Mouse (Mus musculus) B cell, adult 62 days (primary cell): ENCODE results near the gene Lrwd1. TPM values are rescaled to one million over a fixed set of nuclear protein-coding genes. Genes with fewer than 3 reads are reported as not detected.

Source experiments
- total RNA-seq: library from RNA; stranded (reverse); gene quantifications from 4 replicates; pipeline ENCODE4 v1.2.4, GENCODE M21; 2023

Gene Lrwd1
- total RNA-seq = 26.5 to 30.0 TPM (median 27.8 TPM) in 4 replicates

DNA sequence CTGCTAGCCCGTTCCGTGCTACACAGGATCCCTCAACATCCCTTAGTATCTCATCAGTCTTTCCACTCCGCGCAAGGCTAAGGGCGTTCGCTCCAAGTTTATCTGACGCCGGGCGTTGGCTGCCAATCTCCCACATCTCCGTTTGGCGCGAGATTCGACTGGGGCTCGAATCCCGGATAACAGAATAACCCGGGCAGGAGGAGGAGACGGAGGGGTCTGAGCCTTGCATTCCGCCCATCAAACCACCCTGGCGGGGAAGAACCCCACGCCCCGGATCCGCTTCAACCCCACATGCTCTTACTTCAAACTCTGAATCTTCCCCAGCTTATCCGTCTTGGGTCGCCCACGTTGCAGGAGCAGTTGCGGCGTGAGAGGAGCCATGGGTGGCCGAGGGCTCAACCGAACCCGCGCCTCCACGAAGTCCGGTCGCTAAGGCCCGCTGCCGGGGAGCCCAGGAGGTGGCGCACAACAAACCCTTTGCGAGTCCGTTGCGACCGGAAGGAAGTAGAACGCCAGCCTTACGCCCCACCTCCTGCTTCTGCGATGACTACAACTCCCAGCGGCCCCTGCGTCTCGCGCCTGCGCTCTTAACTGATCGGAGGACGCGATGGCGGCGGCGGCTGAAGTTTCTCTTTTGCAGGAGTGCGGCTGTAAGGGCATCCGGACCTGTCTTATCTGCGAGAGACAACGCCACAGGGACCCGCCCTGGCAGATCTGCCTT lies at the start of gene Lrwd1, which contains the start of gene Alkbh4:
Lrwd1 (minus strand) TSS at position 504 of the 721 bp plus-strand sequence.
Alkbh4 (plus strand) TSS at position 576 of the 721 bp plus-strand sequence.

DNA sequence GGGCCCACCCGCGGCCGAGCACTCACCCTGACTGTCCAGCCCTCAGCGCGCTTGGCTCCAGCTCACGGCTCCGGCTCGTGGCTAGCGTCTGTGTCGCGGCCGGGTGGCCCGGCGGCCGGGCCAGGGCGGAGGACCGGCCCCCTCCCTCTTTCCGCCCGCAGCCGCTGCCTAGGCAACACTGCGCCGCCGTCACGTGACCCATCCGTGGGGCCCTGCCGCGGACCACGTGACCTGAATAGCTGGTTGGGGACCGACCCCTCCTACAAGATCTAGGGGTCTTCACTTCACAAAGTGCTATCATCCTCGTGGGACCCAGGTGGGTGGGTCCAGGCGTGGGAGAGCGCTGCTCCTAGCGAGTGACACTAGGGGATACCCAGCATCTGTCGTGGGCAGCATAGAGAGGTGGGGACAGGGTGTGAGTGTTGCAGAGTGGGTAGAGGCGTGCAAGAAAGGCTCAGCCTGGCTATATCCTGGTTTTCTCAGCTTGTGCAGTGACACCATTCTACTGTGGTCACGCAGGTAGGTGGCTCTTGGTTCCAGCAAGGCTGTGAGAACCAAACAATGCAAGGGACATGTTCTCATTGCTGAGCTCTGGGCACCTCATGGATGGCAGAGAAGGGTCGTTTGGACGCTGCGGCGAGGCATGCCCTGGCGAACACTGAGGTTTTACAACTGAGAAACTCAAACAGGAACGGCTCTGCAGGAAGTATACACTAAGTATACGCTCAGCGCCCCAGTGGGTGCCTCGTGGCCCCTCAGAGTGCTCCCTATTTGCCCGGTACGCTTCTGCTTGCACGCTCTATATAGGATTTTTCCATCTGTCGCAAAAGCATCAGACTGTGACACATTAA lies 34.9 kb upstream of the Lrwd1 start, which contains the start of gene Orai2:
Orai2 (minus strand) TSS at position 202 of the 851 bp plus-strand sequence.

GRCm38 (mm10) chr5:136115891-136116783 lies 19.7 kb downstream of the Lrwd1 start, which contains the start of gene Polr2j:
Gene Polr2j, plus strand, starts transcription at chr5:136116631.

GRCm38 (mm10) chr5:136083669-136084107 lies 52.2 kb downstream of the Lrwd1 start, which contains the start of gene Rasa4:
Gene Rasa4, plus strand, starts transcription at chr5:136083916.

Other genes with a start within 250 kb of the Lrwd1 start
- 3.1 to 8.8 TPM (median 5.6 TPM) in 4 replicates for gene Hspb1, start 248.2 kb downstream of the Lrwd1 start, total RNA-seq
- 79.7 to 98.2 TPM (median 86.5 TPM) in 4 replicates for gene Ywhag, start 201.5 kb downstream of the Lrwd1 start, total RNA-seq
- 0.51 to 2.4 TPM (median 1.3 TPM) in 4 replicates for gene Ssc4d, start 161.5 kb downstream of the Lrwd1 start, total RNA-seq
- gene Zp3, start 156.0 kb downstream of the Lrwd1 start, total RNA-seq = not detected in 4 replicates
- gene Dtx2, start 141.3 kb downstream of the Lrwd1 start, total RNA-seq = 31.2 to 37.8 TPM (median 33.0 TPM) in 4 replicates
- 0.54 to 1.0 TPM (median 0.61 TPM) in 4 replicates for gene Upk3b, start 97.6 kb downstream of the Lrwd1 start, total RNA-seq
- gene Upk3bl, start 81.6 kb downstream of the Lrwd1 start, total RNA-seq = not detected in 4 replicates
- 14.8 to 21.8 TPM (median 18.1 TPM) in 4 replicates for gene Rasa4, start 52.2 kb downstream of the Lrwd1 start, total RNA-seq
- gene Polr2j, start 19.4 kb downstream of the Lrwd1 start, total RNA-seq = 54.5 to 72.5 TPM (median 67.0 TPM) in 4 replicates
- gene Alkbh4, start 72 bp upstream of the Lrwd1 start, total RNA-seq = 8.9 to 15.0 TPM (median 10.9 TPM) in 4 replicates
- 58.7 to 73.7 TPM (median 62.0 TPM) in 4 replicates for gene Orai2, start 34.6 kb upstream of the Lrwd1 start, total RNA-seq
- 19.6 to 44.4 TPM (median 36.7 TPM) in 4 replicates for gene Prkrip1, start 62.9 kb upstream of the Lrwd1 start, total RNA-seq
- 15.2 to 18.6 TPM (median 15.7 TPM) in 4 replicates for gene Sh2b2, start 110.5 kb upstream of the Lrwd1 start, total RNA-seq